Mouse (Mus musculus) MEL (cell line): ENCODE measurements around the gene Fam219a. TPM values are rescaled to one million over a fixed set of nuclear protein-coding genes. Genes with fewer than 3 reads are reported as not detected.

ENCODE experiments used
- DNase-seq: peaks from one replicate; pipeline ENCODE4 v3.0.0; 2011; ENCODE audit warnings: low read depth, low spot score
- H3K27ac ChIP-seq: 2 replicates; pipeline ENCODE4 v1.5.1; 2012; ENCODE audit warnings: low read depth, mild to moderate bottlenecking, control low read depth, low read length, moderate library complexity; ENCODE audit not compliant: control insufficient read depth
- H3K27me3 ChIP-seq, 2 experiments: fragments of 150-350 bp in 1 of 2; sonication (generic) in 1 of 2; 2 replicates each; pipeline ENCODE4 v1.6.1; 2012; ENCODE audit warnings: low read length in 2 of 2, mild to moderate bottlenecking in 2 of 2, improper control_type of control experiment in 1 of 2, moderate library complexity in 1 of 2; ENCODE audit not compliant: insufficient read depth in 2 of 2, control insufficient read depth in 1 of 2
- H3K36me3 ChIP-seq, 2 experiments: 2 replicates each; pipeline ENCODE4 v1.6.1; 2012 to 2014; ENCODE audit warnings: low read length in 2 of 2, improper control_type of control experiment in 1 of 2, inconsistent platforms in 1 of 2, mild to moderate bottlenecking in 1 of 2; ENCODE audit not compliant: insufficient read depth in 2 of 2, control insufficient read depth in 1 of 2
- H3K4me1 ChIP-seq, 2 experiments: fragments of 150-350 bp in 1 of 2; sonication (generic) in 1 of 2; 2 replicates each; pipeline ENCODE4 v1.6.1; 2012; ENCODE audit warnings: low read length in 2 of 2, improper control_type of control experiment in 1 of 2, mild to moderate bottlenecking in 1 of 2; ENCODE audit not compliant: insufficient read depth in 2 of 2, control insufficient read depth in 1 of 2
- H3K4me3 ChIP-seq, 2 experiments: fragments of 150-350 bp in 1 of 2; sonication (generic) in 1 of 2; 2 replicates each; pipeline ENCODE4 v1.5.1; 2012; ENCODE audit warnings: low read depth in 2 of 2, low read length in 2 of 2, mild to moderate bottlenecking in 2 of 2, moderate library complexity in 2 of 2, control low read depth in 1 of 2, improper control_type of control experiment in 1 of 2; ENCODE audit not compliant: control insufficient read depth in 1 of 2, insufficient read depth in 1 of 2
- H3K79me2 ChIP-seq: 2 replicates; pipeline ENCODE4 v1.6.1; 2012; ENCODE audit warnings: mild to moderate bottlenecking, low read length, moderate library complexity; ENCODE audit not compliant: control insufficient read depth, poor library complexity, insufficient read depth
- H3K9ac ChIP-seq: 2 replicates; pipeline ENCODE4 v1.6.1; 2012; ENCODE audit warnings: low read depth, mild to moderate bottlenecking, control low read depth, low read length, moderate library complexity; ENCODE audit not compliant: control insufficient read depth, poor library complexity, severe bottlenecking
- H3K9me3 ChIP-seq: fragments of 150-350 bp; sonication (generic); replicated peaks from 2 replicates; pipeline ENCODE4 v1.6.1; 2012; ENCODE audit warnings: mild to moderate bottlenecking, low read length, improper control_type of control experiment, moderate library complexity; ENCODE audit not compliant: insufficient read depth
- CHD1 ChIP-seq: IDR thresholded peaks from 2 replicates; pipeline ENCODE4 v1.6.1; 2012; ENCODE audit warnings: low read depth, mild to moderate bottlenecking, inconsistent platforms, low read length, improper control_type of control experiment
- CHD2 ChIP-seq: IDR thresholded peaks from 2 replicates; pipeline ENCODE4 v1.6.1; 2011; ENCODE audit warnings: low read length, improper control_type of control experiment
- ETS1 ChIP-seq: IDR thresholded peaks from 2 replicates; pipeline ENCODE4 v1.6.1; 2012; ENCODE audit warnings: low read depth, mild to moderate bottlenecking, inconsistent platforms, low read length, improper control_type of control experiment, moderate library complexity
- GATA1 ChIP-seq: IDR thresholded peaks from 2 replicates; pipeline ENCODE4 v1.6.1; 2011; ENCODE audit warnings: low read depth, low read length, improper control_type of control experiment
- MAZ ChIP-seq: IDR thresholded peaks from 2 replicates; pipeline ENCODE4 v1.6.1; 2012; ENCODE audit warnings: low read depth, mild to moderate bottlenecking, inconsistent platforms, low read length, improper control_type of control experiment
- MEF2A ChIP-seq: IDR thresholded peaks from 2 replicates; pipeline ENCODE4 v1.6.1; 2014; ENCODE audit warnings: low read depth, mild to moderate bottlenecking, inconsistent platforms, low read length, improper control_type of control experiment; ENCODE audit not compliant: poor library complexity, insufficient replicate concordance, severe bottlenecking; ENCODE audit errors: extremely low read depth
- MYC ChIP-seq: IDR thresholded peaks from 2 replicates; pipeline ENCODE4 v1.6.1; 2011; ENCODE audit warnings: low read depth, mild to moderate bottlenecking, low read length, improper control_type of control experiment, moderate library complexity
- POLR2A ChIP-seq, 2 experiments: IDR thresholded peaks; 2 replicates each; pipeline ENCODE4 v1.6.1; 2011 to 2012; ENCODE audit warnings: low read length in 2 of 2, mild to moderate bottlenecking in 2 of 2, control low read depth in 1 of 2, improper control_type of control experiment in 1 of 2, low read depth in 1 of 2, moderate library complexity in 1 of 2; ENCODE audit not compliant: control insufficient read depth in 1 of 2, insufficient read depth in 1 of 2, poor library complexity in 1 of 2
- POLR2AphosphoS2 ChIP-seq: IDR thresholded peaks from 2 replicates; pipeline ENCODE4 v1.6.1; 2011; ENCODE audit warnings: low read length, improper control_type of control experiment
- POLR2AphosphoS5 ChIP-seq: IDR thresholded peaks from 2 replicates; pipeline ENCODE4 v1.6.1; 2012; ENCODE audit warnings: low read depth, borderline replicate concordance, mild to moderate bottlenecking, inconsistent platforms, low read length, moderate library complexity, mixed read lengths
- SIN3A ChIP-seq: IDR thresholded peaks from 2 replicates; pipeline ENCODE4 v1.6.1; 2012; ENCODE audit warnings: low read length, improper control_type of control experiment, inconsistent platforms
- TAL1 ChIP-seq: IDR thresholded peaks from 2 replicates; pipeline ENCODE4 v1.6.1; 2012; ENCODE audit warnings: mild to moderate bottlenecking, inconsistent platforms, low read length, moderate library complexity, mixed read lengths
- UBTF ChIP-seq: IDR thresholded peaks from 2 replicates; pipeline ENCODE4 v1.6.1; 2012; ENCODE audit warnings: low read depth, mild to moderate bottlenecking, inconsistent platforms, low read length, improper control_type of control experiment, moderate library complexity, borderline replicate concordance; ENCODE audit not compliant: insufficient read depth
- ZMIZ1 ChIP-seq: IDR thresholded peaks from 2 replicates; pipeline ENCODE4 v1.6.1; 2012; ENCODE audit warnings: low read depth, mild to moderate bottlenecking, inconsistent platforms, low read length, improper control_type of control experiment, moderate library complexity
- ZNF384 ChIP-seq: IDR thresholded peaks from 2 replicates; pipeline ENCODE4 v1.6.1; 2012; ENCODE audit warnings: low read depth, mild to moderate bottlenecking, inconsistent platforms, low read length, improper control_type of control experiment
- polyA plus RNA-seq, 2 experiments: library from polyadenylated mRNA; stranded (reverse) in 1 of 2; unstranded in 1 of 2; fragments of >175 nt in 1 of 2; fragments of >200 nt in 1 of 2; gene quantifications; 2 replicates each; pipeline versions ENCODE4 v1.2.1 to v1.2.4; 2012; ENCODE audit warnings: low replicate concordance in 2 of 2, low read depth in 1 of 2; ENCODE audit not compliant: insufficient read length in 2 of 2, insufficient read depth in 1 of 2, missing spikeins in 1 of 2
- total RNA-seq: library from RNA; depleted of rRNA; stranded (reverse); fragments of 300-350 nt; gene quantifications from 2 replicates; pipeline ENCODE4 v1.2.3, GENCODE M21; 2012

Fam219a gene
- total and polyA plus RNA-seq, 3 experiments, result 0.85 to 3.8 TPM; not detected in 1

DNA sequence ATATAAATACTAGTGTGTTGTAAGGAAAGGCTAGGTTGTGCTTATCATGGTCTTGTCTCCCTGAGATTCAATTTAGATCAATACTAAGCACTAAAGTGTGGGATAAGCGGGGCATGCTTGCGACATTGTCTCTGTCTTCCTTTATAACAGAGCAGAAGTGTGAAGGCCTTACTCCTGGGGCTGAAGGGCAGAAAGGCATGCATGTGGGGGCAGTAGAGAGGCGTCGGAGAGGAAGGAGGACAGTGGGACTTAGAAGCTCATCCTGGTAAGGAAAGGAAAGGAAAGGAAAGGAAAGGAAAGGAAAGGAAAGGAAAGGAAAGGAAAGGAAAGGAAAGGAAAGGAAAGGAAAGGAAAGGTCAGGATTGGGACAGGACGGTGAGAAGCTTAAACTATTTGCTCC lies 2.2 kb upstream of the Fam219a start:
- no peak overlapping the region for H3K4me3 ChIP-seq
- no peaks in the 10 kb centered on the region for H3K79me2 ChIP-seq
- H3K36me3 ChIP-seq, result peaks cover 0 to 2% of the 10 kb centered on the region in 2 experiments; a peak in 1 of 4 replicates
- H3K9me3 ChIP-seq, result no peaks in the 10 kb centered on the region
- H3K9ac ChIP-seq, result no peak overlapping the region
- H3K4me1 ChIP-seq, result peaks cover 0 to 7% of the 10 kb centered on the region in 2 experiments; a peak in 2 of 4 replicates
- H3K27me3 ChIP-seq, result peaks cover 7% of the 10 kb centered on the region in 2 experiments; a peak in 3 of 4 replicates
- no peak overlapping the region for H3K27ac ChIP-seq
- TF ChIP-seq ETS1 (no peak), MYC (no peak), UBTF (no peak), TAL1 (no peak)
- no peak for DNase-seq

DNA sequence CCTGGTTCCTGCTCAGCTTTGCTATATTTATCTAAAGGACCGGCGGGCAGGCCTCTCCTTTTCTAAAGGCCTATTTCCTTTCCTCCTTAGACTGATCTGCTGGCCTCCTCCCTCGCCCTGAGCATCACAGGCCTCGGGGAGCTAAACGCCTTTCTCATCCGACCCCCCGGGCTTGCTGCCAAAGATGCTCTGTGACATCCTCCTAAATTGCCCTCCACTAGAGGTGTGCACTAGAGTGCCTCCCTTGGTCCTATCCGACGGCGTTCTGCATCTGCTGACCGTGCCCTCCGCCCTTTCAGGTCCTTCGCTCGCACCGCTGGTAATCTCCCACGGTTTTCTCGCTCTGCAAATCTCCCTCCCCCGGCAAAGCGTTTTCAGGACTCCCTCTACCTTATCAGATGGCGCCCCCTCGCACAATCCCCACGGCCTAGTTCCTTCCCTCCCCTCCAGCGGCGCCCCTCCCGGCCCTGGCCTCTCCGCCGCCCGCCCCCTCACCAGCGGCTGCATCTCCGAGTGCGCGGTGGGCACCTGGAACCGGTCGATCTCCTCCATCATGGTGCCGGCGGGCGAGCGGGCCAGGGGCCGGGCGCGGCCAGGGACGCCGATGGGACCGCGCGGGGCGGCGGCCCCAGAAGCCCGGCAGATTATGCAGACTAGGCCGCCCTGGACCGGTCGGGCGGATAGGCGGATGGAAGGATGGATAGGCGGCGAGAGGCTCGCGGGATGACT lies 492 bp downstream of the Fam219a start:
- Histone ChIP-seq H3K4me3 (peak overlapping the region; percentile 57 to 68), H3K79me2 (no peaks in the 10 kb centered on the region), H3K36me3 (peaks cover 0 to 2% of the 10 kb centered on the region in 2 experiments; a peak in 1 of 4 replicates), H3K27ac (no peak overlapping the region), H3K9ac (peak overlapping the region; percentile 68), H3K9me3 (no peaks in the 10 kb centered on the region), H3K4me1 (peaks cover 0 to 7% of the 10 kb centered on the region in 2 experiments; a peak in 2 of 4 replicates), H3K27me3 (peaks cover 3% of the 10 kb centered on the region in 2 experiments; a peak in 3 of 4 replicates)
- peak; percentile 61 for DNase-seq
- no peak for TF ChIP-seq SIN3A
- no peak for TF ChIP-seq MAZ
- no peak for TF ChIP-seq ZMIZ1
- 0 out of 2 replicates have a peak, but pooled peaks have one; percentile 68 for TF ChIP-seq UBTF
- TF ChIP-seq POLR2AphosphoS5, result no peak
- TF ChIP-seq CHD2, result no peak
- TF ChIP-seq ZNF384, result no peak
- no peak for TF ChIP-seq CHD1
- TF ChIP-seq GATA1, result peak; percentile 23; the same call in 1 of the 2 replicates
- no peak for TF ChIP-seq POLR2A (IDR thresholded peaks at IDR 0.05; ENCODE audit: control insufficient read depth in 1 of 2, insufficient read depth in 1 of 2, low read depth in 1 of 2, low read length in 2 of 2, poor library complexity in 1 of 2)
- TF ChIP-seq MEF2A, result no peak
- TF ChIP-seq POLR2AphosphoS2, result no peak
